Mouse (Mus musculus): ENCODE data around the gene Ttn.

DNA sequence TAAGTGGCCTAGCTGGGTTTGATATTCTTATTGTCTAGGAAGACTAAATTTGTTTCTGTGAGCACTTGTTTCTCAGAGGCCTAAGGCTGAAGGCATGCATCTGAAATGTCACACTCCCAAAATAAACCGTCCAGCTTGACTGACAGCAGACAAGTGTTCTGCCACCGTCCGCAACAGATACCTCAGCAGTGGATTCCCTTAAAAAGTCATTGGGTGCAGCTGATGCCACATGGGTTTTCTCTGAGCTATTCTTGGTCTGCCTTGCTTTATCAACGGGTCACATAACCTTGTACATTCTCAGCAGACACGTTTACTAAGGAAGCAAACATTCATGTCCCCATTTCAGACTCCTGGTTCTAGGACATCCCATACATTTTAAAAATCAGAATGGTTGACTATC is 630 bp downstream of the Ttn start:
- no peak for TF ChIP-seq GATA1 (IDR thresholded peaks at IDR 0.05; ENCODE audit: low read length)
- no peak for TF ChIP-seq TAL1 (IDR thresholded peaks at IDR 0.05; ENCODE audit: low read length)
